Mouse (Mus musculus) heart, postnatal 4 days (tissue): ENCODE results near the gene Nfatc4. TPM values are rescaled to one million over a fixed set of nuclear protein-coding genes. Genes with fewer than 3 reads are reported as not detected.

Experiments used
- total RNA-seq, 2 experiments: library from RNA; stranded (reverse); gene quantifications; 2 replicates each; pipeline ENCODE4 v1.2.3; 2021

The Nfatc4 gene
- total RNA-seq, 2 experiments from 2014 or later, result 12.7 to 13.3 TPM

Other genes starting within 250 kb of the Nfatc4 start
- 100 to 1,000 TPM; 122 to 152 TPM for gene Fitm1, start 247.5 kb upstream of the Nfatc4 start, total RNA-seq
- gene Psme1, start 245.0 kb upstream of the Nfatc4 start, total RNA-seq, result 100 to 1,000 TPM; 232 to 244 TPM
- 10 to 100 TPM; 37.3 to 40.1 TPM for gene Emc9, start 237.8 kb upstream of the Nfatc4 start, total RNA-seq
- 100 to 1,000 TPM; 127 to 153 TPM for gene Psme2, start 232.0 kb upstream of the Nfatc4 start, total RNA-seq
- 10 to 100 TPM; 25.9 to 27.9 TPM for gene Rnf31, start 231.4 kb upstream of the Nfatc4 start, total RNA-seq
- 1 to 10 TPM; 7.6 to 9.9 TPM for gene Irf9, start 219.6 kb upstream of the Nfatc4 start, total RNA-seq
- under 1 TPM; 0.43 to 0.54 TPM for gene Rec8, start 205.1 kb upstream of the Nfatc4 start, total RNA-seq
- 10 to 100 TPM; 64.6 to 67.1 TPM for gene Ipo4, start 187.2 kb upstream of the Nfatc4 start, total RNA-seq
- gene Gm49378, start 185.2 kb upstream of the Nfatc4 start, total RNA-seq, result 1 to 10 TPM; 3.7 to 4.3 TPM
- 10 to 100 TPM; 60.1 to 72.3 TPM for gene Tm9sf1, start 179.3 kb upstream of the Nfatc4 start, total RNA-seq
- gene Tssk4, start 173.0 kb upstream of the Nfatc4 start, total RNA-seq, result 1 to 10 TPM; 1.1 to 1.2 TPM
- 10 to 100 TPM; 63.2 to 66.7 TPM for gene Mdp1, start 162.6 kb upstream of the Nfatc4 start, total RNA-seq
- gene Gmpr2, start 151.2 kb upstream of the Nfatc4 start, total RNA-seq, result 10 to 100 TPM; 16.6 to 21.0 TPM
- 100 to 1,000 TPM; 296 to 328 TPM for gene Nedd8, start 151.0 kb upstream of the Nfatc4 start, total RNA-seq
- gene Tinf2, start 141.3 kb upstream of the Nfatc4 start, total RNA-seq, result 10 to 100 TPM; 23.4 to 25.7 TPM
- under 1 TPM; 0.20 to 0.50 TPM for gene Tgm1, start 109.2 kb upstream of the Nfatc4 start, total RNA-seq
- 10 to 100 TPM; 13.1 to 13.9 TPM for gene Rabggta, start 100.9 kb upstream of the Nfatc4 start, total RNA-seq
- gene Dhrs1, start 77.5 kb upstream of the Nfatc4 start, total RNA-seq, result 10 to 100 TPM; 46.0 to 51.4 TPM
- 10 to 100 TPM; 17.8 to 18.3 TPM for gene Nop9, start 77.5 kb upstream of the Nfatc4 start, total RNA-seq
- 1 to 10 TPM; 1.2 to 2.2 TPM for gene Cideb, start 64.7 kb upstream of the Nfatc4 start, total RNA-seq
- under 1 TPM; 0.11 to 0.26 TPM for gene Ltb4r2, start 61.7 kb upstream of the Nfatc4 start, total RNA-seq
- gene Ltb4r1, start 57.2 kb upstream of the Nfatc4 start, total RNA-seq, result under 1 TPM; 0.50 TPM
- gene Adcy4, start 39.0 kb upstream of the Nfatc4 start, total RNA-seq, result 10 to 100 TPM; 18.9 to 22.3 TPM
- 10 to 100 TPM; 10.6 to 14.0 TPM for gene Ripk3, start 34.3 kb upstream of the Nfatc4 start, total RNA-seq
- 10 to 100 TPM; 36.0 to 36.3 TPM for gene Nynrin, start 30.9 kb downstream of the Nfatc4 start, total RNA-seq
- under 1 TPM; 0.62 to 0.65 TPM for gene Cbln3, start 61.2 kb downstream of the Nfatc4 start, total RNA-seq
- gene Khnyn, start 61.8 kb downstream of the Nfatc4 start, total RNA-seq, result 10 to 100 TPM; 11.6 to 12.0 TPM
- 10 to 100 TPM; 57.0 to 61.3 TPM for gene Sdr39u1, start 77.1 kb downstream of the Nfatc4 start, total RNA-seq
- gene Cma1, start 121.5 kb downstream of the Nfatc4 start, total RNA-seq, result 10 to 100 TPM; 10.1 to 12.1 TPM
- under 1 TPM; 0.33 to 0.43 TPM for gene Cma2, start 127.8 kb downstream of the Nfatc4 start, total RNA-seq
- gene Mcpt1, start 194.8 kb downstream of the Nfatc4 start, total RNA-seq, result not detected
- not detected for gene Mcpt9, start 207.4 kb downstream of the Nfatc4 start, total RNA-seq
- under 1 TPM; 0.43 TPM for gene Mcpt2, start 218.9 kb downstream of the Nfatc4 start, total RNA-seq
- 1 to 10 TPM; 3.0 to 3.8 TPM for gene Mcpt4, start 239.2 kb downstream of the Nfatc4 start, total RNA-seq